Mouse (Mus musculus): Measurements from ENCODE around the gene Ice1. TPM values are rescaled to one million over a fixed set of nuclear protein-coding genes. Genes with fewer than 3 reads are reported as not detected.

The Ice1 gene
- total RNA-seq, 2 experiments from 2014 or later = 16.3 to 17.9 TPM

GRCm38 (mm10) chr13:70643408-70644082 is 6.1 kb upstream of the Ice1 start:
- peak; percentile 25 for DNase-seq
- intact Hi-C loops (cut with DNase I; ENCODE audit: low total_unique reads) = loop anchor here (2.0 to 5.0 kb wide), 2 partner anchors 197 to 359 kb away; partner anchors contain the start of gene Adamts16

GRCm38 (mm10) chr13:70641941-70642340 is 4.5 kb upstream of the Ice1 start:
- intact Hi-C loops (cut with DNase I; ENCODE audit: low total_unique reads) = loop anchor here (2.0 to 5.0 kb wide), 2 partner anchors 199 to 360 kb away; partner anchors contain the start of gene Adamts16

DNA sequence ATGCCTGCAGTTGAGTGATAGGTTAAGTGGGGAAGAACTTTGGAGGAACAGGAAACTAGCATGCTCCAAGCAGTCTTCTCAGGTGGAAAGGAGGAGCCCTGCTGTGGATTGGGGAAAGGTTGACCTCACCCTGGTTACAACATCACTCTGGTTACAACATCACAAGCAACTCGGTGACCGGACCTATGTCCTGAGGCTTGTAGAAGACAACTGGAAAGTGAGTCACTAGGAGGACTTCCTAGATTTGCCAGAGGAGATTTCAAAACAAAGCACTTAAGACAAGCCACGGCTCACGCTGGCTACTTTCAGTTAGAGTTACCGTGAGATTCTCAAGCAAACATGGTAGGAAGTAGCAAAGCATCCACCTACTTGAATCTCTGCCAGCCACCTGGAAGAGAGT is 3.9 kb upstream of the Ice1 start:
- DNase-seq = no peak
- intact Hi-C loops (cut with DNase I; ENCODE audit: low total_unique reads) = loop anchor here (5.0 kb wide), 1 partner anchor 361 kb away; no protein-coding TSS in a partner anchor

More at GRCm38 (mm10) chr13:70641941-70642340, 4.5 kb upstream of the Ice1 start:
- no peak for DNase-seq

DNA sequence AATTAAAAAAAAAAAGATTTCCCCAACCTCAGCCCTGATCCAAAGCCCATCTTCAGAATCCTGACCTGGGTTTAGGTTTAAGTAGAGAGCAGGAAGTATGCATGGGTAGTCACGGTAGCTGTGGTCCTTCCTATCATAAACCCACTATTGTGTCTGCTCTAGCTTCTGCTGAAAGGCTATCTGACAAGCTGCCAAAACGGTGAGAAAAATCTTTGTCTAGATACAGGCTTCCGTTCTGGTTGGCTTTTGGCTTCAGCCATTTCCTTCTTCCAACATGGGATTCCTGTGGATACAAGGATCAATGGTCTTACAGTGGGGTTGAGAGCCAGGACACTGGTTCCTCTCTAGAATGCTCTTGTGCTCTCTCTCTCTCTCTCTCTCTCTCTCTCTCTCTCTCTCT is 2.2 kb upstream of the Ice1 start:
- no peak for DNase-seq

DNA sequence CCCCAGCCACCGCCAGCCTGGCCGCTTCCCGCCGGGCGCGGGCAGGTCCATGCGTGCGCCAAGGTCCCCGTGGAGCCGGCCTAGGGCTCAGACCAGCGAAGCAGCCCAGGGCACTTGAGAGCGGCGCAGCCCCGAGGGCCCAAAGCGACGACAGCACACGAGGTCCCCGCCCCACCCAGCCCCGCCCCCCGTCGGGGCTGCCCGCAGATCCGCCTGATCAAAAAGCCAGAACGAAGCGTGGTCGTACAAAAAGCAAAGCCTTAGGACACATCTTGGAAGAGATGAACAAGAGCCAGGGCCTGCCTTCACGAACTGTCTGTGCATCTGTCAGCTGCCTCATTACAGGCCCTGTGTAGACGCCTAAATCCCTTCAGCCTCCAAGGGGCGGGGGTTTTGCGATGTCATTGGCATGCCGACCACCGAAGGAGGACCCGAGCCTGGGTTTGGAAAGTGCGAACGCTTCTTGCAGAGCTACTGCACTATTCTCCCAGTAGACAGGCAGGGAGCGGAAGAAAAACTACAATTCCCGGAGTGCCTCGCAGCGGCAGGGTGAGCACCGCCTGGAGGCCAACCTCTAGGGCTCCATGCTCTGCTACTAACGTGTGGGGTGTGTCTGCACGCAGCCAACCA is 343 bp upstream of the Ice1 start:
- DNase-seq = peak; percentile 94
- intact Hi-C loops (cut with DNase I; ENCODE audit: low total_unique reads) = no loop called here

More for the DNA sequence above, 2.2 kb upstream of the Ice1 start:
- intact Hi-C loops (cut with DNase I; ENCODE audit: low total_unique reads) = loop anchor here (5.0 kb wide), 1 partner anchor 363 kb away; no protein-coding TSS in a partner anchor

DNA sequence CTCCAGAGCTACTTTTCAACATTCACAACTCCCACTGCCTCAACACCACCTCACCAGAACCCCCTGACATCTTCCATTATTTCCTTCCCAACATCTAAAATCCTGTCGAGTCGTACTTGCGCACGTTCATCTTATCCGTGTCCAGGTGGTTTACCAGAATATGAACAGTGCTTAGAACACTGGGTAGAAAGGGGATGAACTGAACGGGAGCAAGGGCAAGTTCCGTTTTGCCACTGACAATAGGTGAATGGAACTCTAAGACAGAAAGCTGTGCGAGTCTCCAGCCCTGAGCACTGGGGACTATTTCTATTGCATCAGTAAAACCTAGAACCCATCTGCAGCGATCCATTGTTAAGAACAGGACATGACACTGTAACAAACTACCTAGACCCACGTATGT is 728 bp downstream of the Ice1 start:
- DNase-seq = no peak
- intact Hi-C loops (cut with DNase I; ENCODE audit: low total_unique reads) = no loop called here

DNA sequence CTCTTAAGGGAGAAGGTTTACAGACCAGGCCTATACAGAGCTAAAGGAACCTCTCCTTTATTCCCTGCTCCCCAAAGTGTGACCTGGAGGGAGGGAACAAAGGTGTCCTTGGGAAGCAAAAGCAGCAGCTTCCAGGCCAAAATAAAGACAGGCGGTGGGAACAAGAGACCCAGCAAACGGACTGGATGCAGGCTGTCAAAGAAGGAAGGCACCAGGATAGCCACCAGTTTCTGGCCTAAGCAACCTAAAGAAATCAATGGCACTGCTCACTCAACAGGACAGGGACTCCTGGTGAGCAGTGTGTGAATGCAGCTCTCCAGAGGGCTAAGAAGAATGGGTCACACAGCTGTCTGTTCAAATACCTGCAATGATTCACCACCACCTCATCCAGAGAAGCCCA is 1.8 kb downstream of the Ice1 start:
- DNase-seq = no peak
- intact Hi-C loops (cut with DNase I; ENCODE audit: low total_unique reads) = no loop called here

- intact Hi-C loops (cut with DNase I; ENCODE audit: low total_unique reads) = no loop called here
- DNase-seq = no peak
Measured at GRCm38 (mm10) chr13:70626416-70626815, 11.0 kb downstream of the Ice1 start.

- no peak for DNase-seq
- intact Hi-C loops (cut with DNase I; ENCODE audit: low total_unique reads) = no loop called here
Measured at GRCm38 (mm10) chr13:70625665-70626064, 11.8 kb downstream of the Ice1 start.

DNA sequence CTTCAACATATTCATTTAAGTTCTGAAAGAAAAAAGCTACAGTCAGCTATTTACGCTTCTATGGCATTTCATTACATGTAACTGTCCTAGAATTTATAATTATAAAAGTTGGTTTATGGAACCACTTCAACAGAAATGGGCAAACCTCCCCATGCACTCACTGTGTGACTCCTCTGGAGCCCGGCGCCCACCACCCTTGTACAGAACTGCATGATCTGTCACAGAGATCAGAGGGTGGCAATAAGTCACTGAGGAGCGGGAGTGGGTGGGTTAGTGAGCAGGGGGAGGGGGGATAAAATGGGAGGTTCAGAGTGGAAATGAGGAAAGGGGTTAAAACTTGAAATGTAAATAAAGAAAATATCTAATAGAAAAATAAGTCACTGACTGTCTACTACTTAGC is 13.0 kb downstream of the Ice1 start:
- DNase-seq = no peak
- intact Hi-C loops (cut with DNase I; ENCODE audit: low total_unique reads) = no loop called here

DNA sequence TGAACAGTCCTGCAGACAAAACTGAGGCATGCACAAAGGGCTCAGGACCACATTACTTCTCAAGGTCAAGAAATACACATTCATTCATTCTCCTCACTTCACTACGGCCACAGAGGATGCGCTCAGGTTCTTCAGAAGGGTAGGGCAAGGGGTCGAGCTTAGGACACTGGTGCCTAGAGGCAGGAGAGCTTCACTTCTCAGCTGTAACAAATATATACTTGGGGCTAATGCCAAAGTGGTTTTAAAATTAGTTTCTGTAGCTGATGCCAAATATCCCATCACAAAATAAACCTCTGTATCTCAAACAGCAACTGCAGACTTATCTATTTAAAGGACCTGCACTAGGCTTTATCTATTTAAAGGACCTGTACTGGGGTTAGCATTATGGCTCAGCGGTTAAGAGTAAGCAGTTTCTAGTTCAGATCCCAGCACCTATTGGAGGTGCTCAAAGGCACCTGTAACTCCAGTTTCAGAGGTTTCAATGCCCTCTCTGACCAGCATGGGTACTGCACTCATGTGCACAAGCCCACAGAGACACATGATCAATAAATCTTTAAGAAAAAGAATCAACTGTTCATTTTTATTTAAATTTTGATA is 14.9 kb downstream of the Ice1 start:
- intact Hi-C loops (cut with DNase I; ENCODE audit: low total_unique reads) = no loop called here

GRCm38 (mm10) chr13:70621509-70621908 is 15.9 kb downstream of the Ice1 start:
- no peak for DNase-seq

More for the DNA sequence above, 14.9 kb downstream of the Ice1 start:
- DNase-seq = no peak

GRCm38 (mm10) chr13:70612837-70613236 is 24.6 kb downstream of the Ice1 start:
- DNase-seq = no peak
- intact Hi-C loops (cut with DNase I; ENCODE audit: low total_unique reads) = loop anchor here (10.0 kb wide), 1 partner anchor 232 kb away; the partner anchor contains the start of gene Adamts16

More at GRCm38 (mm10) chr13:70621509-70621908, 15.9 kb downstream of the Ice1 start:
- intact Hi-C loops (cut with DNase I; ENCODE audit: low total_unique reads) = no loop called here

GRCm38 (mm10) chr13:70610431-70611420 is 26.7 kb downstream of the Ice1 start:
- DNase-seq = peak; percentile 58
- intact Hi-C loops (cut with DNase I; ENCODE audit: low total_unique reads) = loop anchor here (10.0 kb wide), 1 partner anchor 234 kb away; the partner anchor contains the start of gene Adamts16

DNA sequence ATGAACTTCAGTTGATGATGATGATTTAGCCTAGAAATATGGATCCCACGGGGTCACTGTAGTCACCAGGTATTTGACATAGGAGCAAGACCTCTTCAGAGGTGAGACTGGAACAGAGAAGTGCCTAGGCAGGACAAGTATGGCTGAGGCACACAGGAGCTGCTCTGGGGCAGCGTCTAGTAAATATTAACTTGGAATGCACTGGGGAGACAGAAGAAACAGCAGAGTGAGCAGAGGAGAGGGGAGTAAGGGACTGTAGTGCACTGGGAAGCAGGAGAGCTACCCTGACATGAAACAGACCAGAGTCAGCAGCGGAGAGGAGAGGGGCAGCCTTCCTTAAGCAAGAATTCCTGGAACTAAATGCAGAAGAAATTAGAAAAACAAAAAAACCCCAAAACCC is 27.8 kb downstream of the Ice1 start:
- DNase-seq = no peak
- intact Hi-C loops (cut with DNase I; ENCODE audit: low total_unique reads) = loop anchor here (10.0 kb wide), 1 partner anchor 235 kb away; the partner anchor contains the start of gene Adamts16

- no peak for DNase-seq
- intact Hi-C loops (cut with DNase I; ENCODE audit: low total_unique reads) = no loop called here
Measured at GRCm38 (mm10) chr13:70605366-70605765, 32.1 kb downstream of the Ice1 start.

DNA sequence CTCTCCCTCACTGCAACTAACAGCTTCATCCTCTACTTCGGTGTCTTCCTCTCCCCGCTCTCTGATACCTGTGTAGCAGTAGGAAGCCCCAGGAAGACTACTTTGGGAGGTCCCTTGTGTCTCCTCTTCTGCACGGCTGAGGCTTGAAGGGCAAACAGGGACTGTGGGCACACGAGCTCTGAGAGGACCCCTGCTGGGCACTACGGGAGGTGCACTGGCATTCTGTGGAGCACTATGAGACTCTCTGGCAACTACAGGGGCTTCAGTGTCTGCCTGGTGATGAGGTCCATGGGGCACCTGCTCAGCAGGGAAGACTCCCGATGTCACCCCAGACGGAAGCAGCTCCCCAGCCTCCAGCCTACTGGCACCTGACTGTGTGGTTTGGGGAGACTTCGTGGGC is 32.7 kb downstream of the Ice1 start:
- intact Hi-C loops (cut with DNase I; ENCODE audit: low total_unique reads) = no loop called here
- no peak for DNase-seq

GRCm38 (mm10) chr13:70601566-70601965 is 35.9 kb downstream of the Ice1 start:
- intact Hi-C loops (cut with DNase I; ENCODE audit: low total_unique reads) = no loop called here
- DNase-seq = no peak

- intact Hi-C loops (cut with DNase I; ENCODE audit: low total_unique reads) = no loop called here
- no peak for DNase-seq
Measured at GRCm38 (mm10) chr13:70599964-70600619, 37.3 kb downstream of the Ice1 start.
